Mouse (Mus musculus): ENCODE measurements around the gene Sec14l1. TPM values are rescaled to one million over a fixed set of nuclear protein-coding genes. Genes with fewer than 3 reads are reported as not detected.

Sec14l1 gene
- total and polyA plus RNA-seq, 3 experiments, result 76.1 to 95.5 (median 82.8) TPM

DNA sequence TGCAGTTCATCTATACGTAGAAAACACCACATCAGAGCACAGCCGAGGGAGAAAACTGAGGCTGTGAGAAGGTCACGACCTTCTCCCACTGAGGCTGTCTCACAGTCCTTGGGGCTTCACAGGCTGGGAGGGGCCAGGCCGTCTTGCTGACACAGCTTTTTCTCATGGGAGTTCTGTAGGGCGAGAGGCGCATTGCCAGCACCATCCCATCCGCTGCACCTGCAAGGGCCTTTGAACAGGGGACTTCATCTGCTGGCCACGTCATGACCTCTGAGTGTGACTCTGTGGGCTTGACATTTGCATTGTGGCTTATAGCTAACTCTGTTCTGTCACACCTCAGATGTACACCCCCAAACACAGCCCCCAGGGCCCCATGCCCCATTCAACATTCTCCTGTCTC lies 22.3 kb upstream of the Sec14l1 start:
- Histone ChIP-seq H3K4me3 (ENCODE audit: low read depth, low read length) (peak overlapping the region; percentile 37; the same call in 1 of the 2 replicates), H3K9me3 (replicated peaks) (no peaks in the 10 kb centered on the region), H3K27me3 (ENCODE audit: insufficient read depth, low read length) (peaks cover 36% of the 10 kb centered on the region), H3K36me3 (replicated peaks) (no peaks in the 10 kb centered on the region), H3K4me1 (ENCODE audit: insufficient read depth, low read depth, low read length) (peaks cover 57% of the 10 kb centered on the region)
- TF ChIP-seq GATA2 (IDR thresholded peaks at IDR 0.05; ENCODE audit: borderline replicate concordance, low read depth, low read length), result no peak
- no peak for TF ChIP-seq POLR2AphosphoS5 (IDR thresholded peaks at IDR 0.05; ENCODE audit: insufficient replicate concordance, low read depth, low read length)
- no peak for TF ChIP-seq GATA1 (IDR thresholded peaks at IDR 0.05; ENCODE audit: borderline replicate concordance, low read length)
- no peak for TF ChIP-seq TAL1 (conservative IDR thresholded peaks at IDR 0.05; ENCODE audit: low read depth, low read length)
- TF ChIP-seq CTCF (IDR thresholded peaks at IDR 0.05; ENCODE audit: low read depth, low read length), result no peak
- DNase-seq (ENCODE audit: low spot score) (no peak), ATAC-seq (ENCODE audit: extremely low read depth, insufficient number of reproducible peaks, low FRiP score, poor library complexity, severe bottlenecking) (no peak)

GRCm38 (mm10) chr11:117093900-117094552 lies 20.9 kb upstream of the Sec14l1 start:
- no peak for TF ChIP-seq CTCF (IDR thresholded peaks at IDR 0.05; ENCODE audit: low read depth, low read length)
- no peak for TF ChIP-seq TAL1 (conservative IDR thresholded peaks at IDR 0.05; ENCODE audit: low read depth, low read length)
- Histone ChIP-seq H3K27me3 (ENCODE audit: insufficient read depth, low read length) (peaks cover 45% of the 10 kb centered on the region), H3K36me3 (replicated peaks) (no peaks in the 10 kb centered on the region), H3K4me1 (ENCODE audit: insufficient read depth, low read depth, low read length) (peaks cover 51% of the 10 kb centered on the region), H3K4me3 (ENCODE audit: low read depth, low read length) (no peak overlapping the region), H3K9me3 (replicated peaks) (no peaks in the 10 kb centered on the region)
- DNase-seq (ENCODE audit: low spot score), result no peak
- ATAC-seq (ENCODE audit: extremely low read depth, insufficient number of reproducible peaks, low FRiP score, poor library complexity, severe bottlenecking), result no peak

GRCm38 (mm10) chr11:117094646-117095045 lies 20.3 kb upstream of the Sec14l1 start:
- no peaks in the 10 kb centered on the region for H3K36me3 ChIP-seq (replicated peaks)
- peaks cover 45% of the 10 kb centered on the region for H3K4me1 ChIP-seq (ENCODE audit: insufficient read depth, low read depth, low read length)
- TF ChIP-seq CTCF (IDR thresholded peaks at IDR 0.05; ENCODE audit: low read depth, low read length), result no peak
- no peak for TF ChIP-seq POLR2AphosphoS5 (IDR thresholded peaks at IDR 0.05; ENCODE audit: insufficient replicate concordance, low read depth, low read length)
- no peak for TF ChIP-seq GATA1 (IDR thresholded peaks at IDR 0.05; ENCODE audit: borderline replicate concordance, low read length)
- TF ChIP-seq TAL1 (conservative IDR thresholded peaks at IDR 0.05; ENCODE audit: low read depth, low read length), result no peak
- TF ChIP-seq GATA2 (IDR thresholded peaks at IDR 0.05; ENCODE audit: borderline replicate concordance, low read depth, low read length), result no peak
- no peak for ATAC-seq (ENCODE audit: extremely low read depth, insufficient number of reproducible peaks, low FRiP score, poor library complexity, severe bottlenecking)
- DNase-seq (ENCODE audit: low spot score), result no peak
- H3K4me3 ChIP-seq (ENCODE audit: low read depth, low read length), result no peak overlapping the region
- peaks cover 45% of the 10 kb centered on the region for H3K27me3 ChIP-seq (ENCODE audit: insufficient read depth, low read length)
- no peaks in the 10 kb centered on the region for H3K9me3 ChIP-seq (replicated peaks)

DNA sequence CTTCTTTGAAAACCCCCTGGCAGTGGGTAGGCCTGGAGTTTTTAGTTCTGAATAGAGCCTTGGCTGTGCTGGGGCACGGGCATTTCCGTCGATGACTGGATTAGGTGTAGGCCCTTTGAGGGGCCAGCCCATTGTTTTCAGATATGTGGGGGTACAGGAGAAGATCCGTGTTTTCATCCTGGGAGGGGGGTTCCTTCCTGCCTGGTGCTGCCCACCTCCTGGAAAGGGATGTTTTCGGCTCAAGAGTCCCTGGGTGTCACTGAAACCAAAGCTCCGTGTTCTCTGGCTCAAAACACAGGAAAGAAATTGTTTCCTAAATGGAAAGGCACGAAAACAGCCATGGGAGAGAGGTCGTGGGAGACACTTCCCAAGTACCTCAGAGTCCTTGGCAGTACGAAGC lies 17.9 kb upstream of the Sec14l1 start:
- Histone ChIP-seq H3K4me3 (ENCODE audit: low read depth, low read length) (no peak overlapping the region), H3K36me3 (replicated peaks) (no peaks in the 10 kb centered on the region)

GRCm38 (mm10) chr11:117098155-117098554 lies 16.8 kb upstream of the Sec14l1 start:
- Histone ChIP-seq H3K36me3 (replicated peaks) (no peaks in the 10 kb centered on the region), H3K4me1 (ENCODE audit: insufficient read depth, low read depth, low read length) (peaks cover 30% of the 10 kb centered on the region), H3K27me3 (ENCODE audit: insufficient read depth, low read length) (peaks cover 63% of the 10 kb centered on the region), H3K9me3 (replicated peaks) (no peaks in the 10 kb centered on the region), H3K4me3 (ENCODE audit: low read depth, low read length) (no peak overlapping the region)
- DNase-seq (ENCODE audit: low spot score) (no peak), ATAC-seq (ENCODE audit: extremely low read depth, insufficient number of reproducible peaks, low FRiP score, poor library complexity, severe bottlenecking) (no peak)
- TF ChIP-seq CTCF (IDR thresholded peaks at IDR 0.05; ENCODE audit: low read depth, low read length) (no peak), TAL1 (conservative IDR thresholded peaks at IDR 0.05; ENCODE audit: low read depth, low read length) (no peak), POLR2AphosphoS5 (IDR thresholded peaks at IDR 0.05; ENCODE audit: insufficient replicate concordance, low read depth, low read length) (no peak), GATA1 (IDR thresholded peaks at IDR 0.05; ENCODE audit: borderline replicate concordance, low read length) (no peak), GATA2 (IDR thresholded peaks at IDR 0.05; ENCODE audit: borderline replicate concordance, low read depth, low read length) (no peak)

More for the DNA sequence above, 17.9 kb upstream of the Sec14l1 start:
- TF ChIP-seq GATA1 (IDR thresholded peaks at IDR 0.05; ENCODE audit: borderline replicate concordance, low read length) (no peak), CTCF (IDR thresholded peaks at IDR 0.05; ENCODE audit: low read depth, low read length) (no peak), TAL1 (conservative IDR thresholded peaks at IDR 0.05; ENCODE audit: low read depth, low read length) (no peak), POLR2AphosphoS5 (IDR thresholded peaks at IDR 0.05; ENCODE audit: insufficient replicate concordance, low read depth, low read length) (no peak), GATA2 (IDR thresholded peaks at IDR 0.05; ENCODE audit: borderline replicate concordance, low read depth, low read length) (no peak)
- Histone ChIP-seq H3K4me1 (ENCODE audit: insufficient read depth, low read depth, low read length) (peaks cover 40% of the 10 kb centered on the region), H3K27me3 (ENCODE audit: insufficient read depth, low read length) (peaks cover 61% of the 10 kb centered on the region), H3K9me3 (replicated peaks) (no peaks in the 10 kb centered on the region)
- no peak for ATAC-seq (ENCODE audit: extremely low read depth, insufficient number of reproducible peaks, low FRiP score, poor library complexity, severe bottlenecking)
- no peak for DNase-seq (ENCODE audit: low spot score)

- ATAC-seq (ENCODE audit: extremely low read depth, insufficient number of reproducible peaks, low FRiP score, poor library complexity, severe bottlenecking), result no peak
- H3K4me3 ChIP-seq (ENCODE audit: low read depth, low read length), result no peak overlapping the region
- H3K9me3 ChIP-seq (replicated peaks), result no peaks in the 10 kb centered on the region
- no peak for TF ChIP-seq GATA1 (IDR thresholded peaks at IDR 0.05; ENCODE audit: borderline replicate concordance, low read length)
- no peak for TF ChIP-seq POLR2AphosphoS5 (IDR thresholded peaks at IDR 0.05; ENCODE audit: insufficient replicate concordance, low read depth, low read length)
- no peak for TF ChIP-seq CTCF (IDR thresholded peaks at IDR 0.05; ENCODE audit: low read depth, low read length)
- TF ChIP-seq TAL1 (conservative IDR thresholded peaks at IDR 0.05; ENCODE audit: low read depth, low read length), result no peak
- TF ChIP-seq GATA2 (IDR thresholded peaks at IDR 0.05; ENCODE audit: borderline replicate concordance, low read depth, low read length), result no peak
- H3K4me1 ChIP-seq (ENCODE audit: insufficient read depth, low read depth, low read length), result peaks cover 24% of the 10 kb centered on the region
- DNase-seq (ENCODE audit: low spot score), result no peak
- no peaks in the 10 kb centered on the region for H3K36me3 ChIP-seq (replicated peaks)
- peaks cover 68% of the 10 kb centered on the region for H3K27me3 ChIP-seq (ENCODE audit: insufficient read depth, low read length)
These were observed 16.2 kb upstream of the Sec14l1 start for GRCm38 (mm10) chr11:117098784-117099183.
